Mouse (Mus musculus) bone marrow macrophage, adult 2 months (primary cell): Measurements from ENCODE around the gene Psmc3ip.

Experiments used
- CTCF ChIP-seq: IDR thresholded peaks from 2 replicates; pipeline ENCODE4 v1.5.1; 2012; ENCODE audit warnings: low read depth, mild to moderate bottlenecking, low read length, moderate library complexity
- POLR2A ChIP-seq: IDR thresholded peaks from 2 replicates; pipeline ENCODE4 v1.6.1; 2012; ENCODE audit warnings: mild to moderate bottlenecking, low read depth, low read length, borderline replicate concordance

DNA sequence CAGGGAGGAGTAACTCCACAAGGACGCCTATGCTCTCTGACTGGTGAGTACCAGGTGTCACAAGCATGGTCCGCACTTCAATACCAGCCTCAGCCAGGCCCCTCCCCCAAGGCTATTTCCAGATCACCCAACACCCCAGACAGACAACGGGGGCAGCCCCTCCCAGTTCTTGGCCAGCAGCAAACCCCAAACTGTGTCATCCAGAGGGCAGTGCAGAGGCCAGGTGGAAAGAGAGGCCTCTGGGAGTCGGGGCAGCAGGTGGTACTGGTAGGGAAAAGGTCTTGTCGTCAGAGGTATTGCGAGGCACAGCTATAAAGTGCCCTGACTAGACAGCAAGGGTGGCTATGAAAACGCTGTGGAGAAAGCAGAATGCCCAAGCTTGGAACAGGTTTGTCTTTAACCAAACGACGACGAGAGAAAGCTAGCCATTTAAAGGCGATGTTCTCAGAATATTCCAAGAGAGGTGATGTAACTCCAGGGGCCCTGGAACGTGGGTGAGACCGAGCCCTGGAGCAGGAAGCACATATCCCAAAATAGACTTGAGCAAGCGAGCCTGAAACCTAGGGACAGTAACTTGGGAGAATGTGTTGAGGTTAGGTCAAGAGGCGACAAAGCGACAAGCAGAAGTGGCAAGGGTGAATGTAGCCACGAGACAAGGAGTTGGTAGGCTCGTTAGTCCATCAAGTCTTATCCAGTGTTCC lies 35.0 kb upstream of the Psmc3ip start:
- TF ChIP-seq POLR2A (no peak), CTCF (no peak)
